Mouse (Mus musculus) liver, postnatal 0 days (tissue): ENCODE results near the gene Fer. TPM values are rescaled to one million over a fixed set of nuclear protein-coding genes. Genes with fewer than 3 reads are reported as not detected.

Source experiments
- ATAC-seq: fragments of 200-750 bp; cut with Nextera tagmentation; 2 replicates; pipeline ENCODE4 v1.8.0; 2017; ENCODE audit warnings: mild to moderate bottlenecking, moderate library complexity
- DNase-seq: peaks from one replicate; pipeline ENCODE4 v3.0.0-alpha.2; 2016
- H3K27ac ChIP-seq: fragments of 300-500 bp; sonication (generic); 2 replicates; pipeline ENCODE4 v1.5.1; 2014; ENCODE audit warnings: antibody characterized with exemption, moderate library complexity, mild to moderate bottlenecking, low read depth
- H3K27me3 ChIP-seq: fragments of 300-500 bp; sonication (generic); 2 replicates; pipeline ENCODE4 v1.6.1; 2014; ENCODE audit warnings: low read length, control low read depth, mixed read lengths; ENCODE audit not compliant: insufficient read depth
- H3K36me3 ChIP-seq: fragments of 300-500 bp; sonication (generic); replicated peaks from 2 replicates; pipeline ENCODE4 v1.6.1; 2014; ENCODE audit warnings: mild to moderate bottlenecking, control low read depth, low read length, moderate library complexity, mixed read lengths; ENCODE audit not compliant: insufficient read depth
- H3K4me1 ChIP-seq: fragments of 300-500 bp; sonication (generic); 2 replicates; pipeline ENCODE4 v1.6.1; 2014; ENCODE audit warnings: antibody characterized with exemption, mild to moderate bottlenecking, control low read depth; ENCODE audit not compliant: insufficient read depth
- H3K4me2 ChIP-seq: fragments of 300-500 bp; sonication (generic); 2 replicates; pipeline ENCODE4 v1.6.1; 2014; ENCODE audit warnings: low read depth, mild to moderate bottlenecking, low read length, moderate library complexity, mixed read lengths
- H3K4me3 ChIP-seq: fragments of 300-500 bp; sonication (generic); 2 replicates; pipeline ENCODE4 v1.5.1; 2014; ENCODE audit warnings: low read depth, low read length
- H3K9ac ChIP-seq: fragments of 300-500 bp; sonication (generic); replicated peaks from 2 replicates; pipeline ENCODE4 v1.6.1; 2014; ENCODE audit warnings: mild to moderate bottlenecking, moderate library complexity
- H3K9me3 ChIP-seq: fragments of 300-500 bp; sonication (generic); 2 replicates; pipeline ENCODE4 v1.6.1; 2016; ENCODE audit warnings: mild to moderate bottlenecking, control low read depth, low read length, mixed read lengths
- CTCF ChIP-seq: sonication (generic); IDR thresholded peaks from 2 replicates; pipeline ENCODE4 v1.5.1; 2016; ENCODE audit warnings: antibody characterized with exemption, low read depth
- EP300 ChIP-seq: IDR thresholded peaks from 2 replicates; pipeline ENCODE4 v1.6.1; 2016; ENCODE audit warnings: antibody characterized with exemption, low read depth, mild to moderate bottlenecking
- WGBS: fragments of 180-500 bp; shearing (Covaris S2); extraction: QIAGEN DNeasy Blood & Tissue Kit; methylation state at CpG from one replicate; pipeline ENCODE4 v1.1.7; 2014; ENCODE audit not compliant: insufficient replicate concordance; 5-methylcytosine and 5-hydroxymethylcytosine counted together
- polyA plus RNA-seq: library from polyadenylated mRNA; unstranded; fragments of >200 nt; fragmentation: Nextera tagmentation; extraction: Ambion mirVana; gene quantifications from 2 replicates; pipeline ENCODE4 v1.2.1, GENCODE M21; 2015

Fer gene
- polyA plus RNA-seq, 1 experiment from 2014 or later: 6.3 TPM

DNA sequence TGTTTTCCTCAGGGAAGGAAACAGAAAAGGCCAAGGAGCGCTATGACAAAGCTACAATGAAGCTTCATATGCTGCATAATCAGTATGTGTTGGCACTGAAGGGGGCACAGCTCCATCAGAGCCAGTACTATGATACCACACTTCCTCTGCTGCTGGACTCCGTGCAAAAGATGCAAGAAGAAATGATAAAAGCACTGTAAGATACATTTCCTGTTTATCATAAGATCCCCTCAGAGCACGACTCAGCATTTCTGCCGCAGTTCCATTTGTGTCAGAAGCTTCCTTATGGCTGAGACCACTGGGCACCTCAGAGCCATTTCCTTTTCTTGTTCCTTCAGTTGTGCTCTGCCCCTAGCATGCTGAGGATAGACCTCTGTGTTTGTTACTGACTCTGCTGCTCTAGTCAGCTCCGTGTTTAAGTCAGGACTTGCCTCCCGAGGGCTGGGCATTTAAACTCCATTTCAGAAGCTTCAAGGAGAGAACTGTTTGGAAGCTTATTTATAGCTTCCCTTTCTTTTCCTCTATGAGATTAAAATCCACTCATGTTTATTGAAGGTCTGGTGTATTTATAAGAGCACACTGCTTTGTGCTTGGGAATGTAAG is 58.8 kb downstream of the Fer start:
- Histone ChIP-seq H3K9me3 (no peaks in the 10 kb centered on the region), H3K9ac (no peak overlapping the region), H3K27me3 (no peaks in the 10 kb centered on the region), H3K4me1 (no peaks in the 10 kb centered on the region), H3K27ac (peak overlapping the region; percentile 41), H3K4me3 (no peak overlapping the region), H3K36me3 (no peaks in the 10 kb centered on the region), H3K4me2 (no peak overlapping the region)
- no peak for DNase-seq
- TF ChIP-seq EP300 (peak; percentile 37; the same call in 1 of the 2 replicates), CTCF (no peak)
- WGBS: 28% methylated on average over 6 of the region's 6 CpGs
- ATAC-seq: peak; percentile 54

DNA sequence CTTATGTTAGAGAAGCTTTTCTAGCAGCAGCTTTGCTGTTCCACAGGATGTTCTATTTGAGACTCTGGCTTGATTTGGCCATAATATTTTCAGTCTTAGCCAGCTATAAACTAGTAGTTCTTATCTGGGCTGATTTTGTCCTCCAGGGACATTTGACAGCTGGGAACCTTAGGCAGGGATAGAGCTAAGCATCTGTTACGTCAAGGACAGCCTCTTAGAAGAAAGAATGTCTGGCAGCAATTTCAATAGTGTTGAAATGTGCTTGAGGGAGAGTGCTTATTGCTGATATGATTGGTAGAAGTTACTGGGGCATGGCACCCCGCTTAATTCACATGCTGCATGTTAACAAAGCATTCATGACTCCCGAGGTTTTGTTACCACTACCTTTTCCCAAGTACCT is 62.7 kb downstream of the Fer start:
- DNase-seq: no peak
- Histone ChIP-seq H3K9me3 (no peaks in the 10 kb centered on the region), H3K9ac (no peak overlapping the region), H3K4me1 (peaks cover under 1% of the 10 kb centered on the region; the same call in 1 of the 2 replicates), H3K27me3 (no peaks in the 10 kb centered on the region), H3K36me3 (no peaks in the 10 kb centered on the region), H3K27ac (no peak overlapping the region), H3K4me2 (no peak overlapping the region), H3K4me3 (no peak overlapping the region)
- WGBS: 71% methylated on average over 3 of the region's 3 CpGs
- no peak for ATAC-seq
- no peak for TF ChIP-seq CTCF
- TF ChIP-seq EP300: no peak

DNA sequence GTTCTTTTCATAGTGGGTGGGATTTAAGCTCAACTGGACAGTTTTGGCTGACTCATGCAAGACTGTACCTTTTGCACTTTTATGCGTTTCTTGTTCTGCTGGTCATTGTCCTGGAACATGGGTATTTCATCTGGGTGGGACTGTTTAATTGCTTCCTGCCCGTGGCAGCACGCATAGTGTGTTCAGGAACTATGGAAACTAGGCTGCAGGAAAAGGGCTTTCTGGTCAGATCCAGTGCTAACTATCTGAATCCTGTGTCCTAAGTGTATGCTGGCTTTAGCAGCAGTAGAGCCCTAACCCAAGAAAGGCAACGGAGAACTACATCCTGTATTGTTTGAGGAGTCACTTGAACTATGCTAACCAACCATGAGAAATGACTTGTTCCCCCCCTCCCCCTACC is 67.8 kb downstream of the Fer start:
- no peak for TF ChIP-seq EP300
- no peak for TF ChIP-seq CTCF
- H3K4me3 ChIP-seq: no peak overlapping the region
- H3K9ac ChIP-seq: no peak overlapping the region
- H3K9me3 ChIP-seq: no peaks in the 10 kb centered on the region
- H3K27ac ChIP-seq: no peak overlapping the region
- no peak overlapping the region for H3K4me2 ChIP-seq
- 54% methylated on average over 4 of the region's 4 CpGs for WGBS
- ATAC-seq (peak; percentile 21; the same call in 1 of the 2 replicates), DNase-seq (no peak)
- H3K27me3 ChIP-seq: no peaks in the 10 kb centered on the region
- H3K36me3 ChIP-seq: no peaks in the 10 kb centered on the region; the same call in 1 of the 2 replicates
- H3K4me1 ChIP-seq: peaks cover 4% of the 10 kb centered on the region; the same call in 1 of the 2 replicates

DNA sequence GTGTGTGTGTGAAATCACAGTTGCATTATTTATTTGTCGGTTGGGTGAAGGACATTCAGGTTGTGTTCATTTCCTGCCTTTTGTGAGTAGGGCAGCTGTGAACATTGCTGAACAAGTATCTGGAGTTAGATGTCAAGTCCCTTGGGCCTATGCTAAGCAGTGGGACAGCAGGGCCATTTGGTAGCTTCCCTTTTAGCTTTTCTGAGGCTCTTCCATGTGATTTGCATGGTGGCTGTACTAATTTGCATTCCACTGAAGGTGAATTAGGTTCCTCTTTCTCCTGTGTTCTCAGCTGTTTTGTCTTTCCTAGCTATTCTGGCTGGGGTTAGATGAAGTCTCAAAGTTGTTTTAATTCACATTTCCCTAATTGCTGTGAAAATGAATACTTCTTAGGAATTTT is 68.7 kb downstream of the Fer start:
- no peak for DNase-seq
- 52% methylated on average over 1 of the region's 1 CpGs for WGBS
- peaks cover 4% of the 10 kb centered on the region; the same call in 1 of the 2 replicates for H3K4me1 ChIP-seq

DNA sequence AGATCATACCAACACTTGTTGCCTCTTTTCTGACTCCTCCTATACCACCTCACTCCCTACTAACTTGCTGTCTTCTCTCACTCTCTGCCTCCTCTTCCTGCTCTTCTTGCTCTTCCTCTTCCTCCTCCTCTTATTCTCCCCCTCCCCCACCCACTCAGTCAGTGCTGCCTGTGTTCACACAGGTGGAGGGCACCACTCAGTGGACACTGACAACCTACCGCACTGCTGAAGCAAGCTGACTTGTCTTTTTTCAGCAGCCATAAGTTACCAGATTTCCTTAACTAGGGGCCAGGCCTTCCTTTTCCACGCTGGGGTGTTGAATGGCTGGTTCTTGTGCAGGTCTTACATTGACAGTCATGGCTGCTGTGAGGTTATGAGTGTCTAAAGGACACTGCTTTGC is 72.5 kb downstream of the Fer start:
- ATAC-seq (no peak), DNase-seq (no peak)
- H3K27me3 ChIP-seq: no peaks in the 10 kb centered on the region
- no peaks in the 10 kb centered on the region for H3K9me3 ChIP-seq
- H3K36me3 ChIP-seq: no peaks in the 10 kb centered on the region; the same call in 1 of the 2 replicates
- peak; percentile 30 for TF ChIP-seq CTCF
- TF ChIP-seq EP300: no peak
- no peak overlapping the region for H3K9ac ChIP-seq
- peaks cover 4% of the 10 kb centered on the region; the same call in 1 of the 2 replicates for H3K4me1 ChIP-seq
- WGBS: 87% methylated on average over 2 of the region's 2 CpGs
- H3K27ac ChIP-seq: no peak overlapping the region
- H3K4me3 ChIP-seq: no peak overlapping the region
- no peak overlapping the region for H3K4me2 ChIP-seq

More for the DNA sequence above, 68.7 kb downstream of the Fer start:
- ATAC-seq: no peak
- Histone ChIP-seq H3K27me3 (no peaks in the 10 kb centered on the region), H3K36me3 (no peaks in the 10 kb centered on the region; the same call in 1 of the 2 replicates), H3K4me2 (no peak overlapping the region), H3K9me3 (no peaks in the 10 kb centered on the region), H3K9ac (no peak overlapping the region), H3K27ac (no peak overlapping the region), H3K4me3 (no peak overlapping the region)
- no peak for TF ChIP-seq EP300
- TF ChIP-seq CTCF: no peak

DNA sequence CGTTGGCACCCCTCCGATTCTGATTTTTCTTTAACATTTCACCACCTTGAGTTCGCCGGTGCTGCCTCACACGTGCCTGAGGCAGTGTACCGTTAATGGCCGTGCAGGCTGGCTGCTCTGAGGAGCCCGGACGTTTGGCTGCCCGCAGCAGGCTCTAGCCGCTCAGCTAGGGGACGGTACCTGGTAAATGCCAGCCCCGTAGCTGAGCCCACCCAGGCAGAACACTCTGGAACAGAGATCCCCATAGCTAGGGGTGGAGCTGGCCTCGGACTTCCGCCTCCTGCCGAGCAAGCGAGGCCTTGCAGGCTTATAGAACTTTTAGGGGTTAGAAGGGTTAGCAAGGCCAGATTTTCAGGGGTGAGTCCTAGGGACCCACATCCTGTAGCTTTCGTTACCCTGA is 75.0 kb downstream of the Fer start:
- Histone ChIP-seq H3K9ac (no peak overlapping the region), H3K27ac (no peak overlapping the region), H3K4me1 (no peaks in the 10 kb centered on the region), H3K36me3 (peaks cover 4% of the 10 kb centered on the region; the same call in 1 of the 2 replicates), H3K27me3 (no peaks in the 10 kb centered on the region), H3K4me3 (no peak overlapping the region), H3K9me3 (no peaks in the 10 kb centered on the region), H3K4me2 (no peak overlapping the region)
- 79% methylated on average over 18 of the region's 18 CpGs for WGBS
- DNase-seq (no peak), ATAC-seq (no peak)
- TF ChIP-seq EP300 (no peak), CTCF (no peak)
